Mouse (Mus musculus) forebrain, embryonic 12.5 days (tissue): Measurements from ENCODE around the gene Cybrd1. TPM values are rescaled to one million over a fixed set of nuclear protein-coding genes. Genes with fewer than 3 reads are reported as not detected.
A peak's percentile ranks its signal among the peaks of the same experiment; 100 is the strongest.

Experiments used
- ATAC-seq: fragments of 200-750 bp; cut with Nextera tagmentation; 2 replicates; pipeline ENCODE4 v1.8.0; 2017; ENCODE audit warnings: moderate TSS enrichment; ENCODE audit not compliant: low FRiP score
- H3K27ac ChIP-seq: fragments of 300-500 bp; sonication (generic); 2 replicates; pipeline ENCODE4 v1.5.1; 2016; ENCODE audit warnings: mild to moderate bottlenecking
- H3K27me3 ChIP-seq: fragments of 300-500 bp; sonication (generic); 2 replicates; pipeline ENCODE4 v1.6.1; 2016; ENCODE audit warnings: mild to moderate bottlenecking
- H3K36me3 ChIP-seq: fragments of 300-500 bp; sonication (generic); replicated peaks from 2 replicates; pipeline ENCODE4 v1.6.1; 2016; ENCODE audit warnings: mild to moderate bottlenecking
- H3K4me1 ChIP-seq: fragments of 300-500 bp; sonication (generic); 2 replicates; pipeline ENCODE4 v1.6.1; 2016
- H3K4me2 ChIP-seq: fragments of 300-500 bp; sonication (generic); 2 replicates; pipeline ENCODE4 v1.6.1; 2016; ENCODE audit warnings: mild to moderate bottlenecking, moderate library complexity
- H3K4me3 ChIP-seq: fragments of 300-500 bp; sonication (generic); replicated peaks from 2 replicates; pipeline ENCODE4 v1.5.1; 2016; ENCODE audit warnings: mild to moderate bottlenecking
- H3K9ac ChIP-seq: fragments of 300-500 bp; sonication (generic); 2 replicates; pipeline ENCODE4 v1.6.1; 2016; ENCODE audit warnings: mild to moderate bottlenecking
- H3K9me3 ChIP-seq: fragments of 300-500 bp; sonication (generic); 2 replicates; pipeline ENCODE4 v1.6.1; 2016
- WGBS: fragments of 180-500 bp; shearing (Covaris S2); methylation state at CpG from one replicate; pipeline ENCODE4 v1.1.7; 2016; 5-methylcytosine and 5-hydroxymethylcytosine counted together
- polyA plus RNA-seq: library from polyadenylated mRNA; unstranded; fragments of >200 nt; fragmentation: Nextera tagmentation; extraction: Ambion mirVana; gene quantifications from 2 replicates; pipeline ENCODE4 v1.2.1, GENCODE M21; 2016

Gene Cybrd1
- polyA plus RNA-seq, 1 experiment from 2014 or later, result 0.41 TPM

GRCm38 (mm10) chr2:71131866-71132496, 14.3 kb downstream of the Cybrd1 start:
- 77% methylated on average over 3 of the region's 3 CpGs for WGBS

DNA sequence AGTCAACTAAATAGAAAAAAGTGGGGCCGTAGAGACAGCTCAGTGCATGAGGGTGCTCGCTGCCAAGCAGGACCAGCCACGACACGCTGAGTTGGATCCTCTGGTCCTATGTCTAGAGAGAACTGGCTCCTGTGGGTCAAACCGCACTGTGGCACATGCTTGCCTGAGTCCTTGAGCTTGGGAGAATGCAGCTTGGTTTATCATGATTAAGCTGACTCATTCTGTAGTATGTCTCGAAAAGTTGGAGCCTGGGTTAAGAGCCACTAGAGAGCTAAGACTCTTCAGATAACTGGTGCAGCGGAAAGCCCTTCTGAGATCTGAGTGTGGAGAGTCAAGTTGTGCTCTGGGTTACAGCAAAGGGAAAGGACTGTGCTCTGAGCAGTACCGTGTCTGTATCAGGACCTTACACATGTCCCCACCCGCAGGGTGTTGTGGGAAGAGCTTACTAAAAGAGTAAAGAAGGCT, 16.4 kb downstream of the Cybrd1 start:
- Histone ChIP-seq H3K9me3 (no peaks in the 10 kb centered on the region), H3K4me1 (no peaks in the 10 kb centered on the region), H3K4me3 (no peak overlapping the region), H3K9ac (no peak overlapping the region), H3K27me3 (no peaks in the 10 kb centered on the region), H3K36me3 (no peaks in the 10 kb centered on the region), H3K27ac (no peak overlapping the region), H3K4me2 (no peak overlapping the region)
- 87% methylated on average over 9 of the region's 9 CpGs for WGBS
- ATAC-seq, result no peak

More at GRCm38 (mm10) chr2:71131866-71132496, 14.3 kb downstream of the Cybrd1 start:
- Histone ChIP-seq H3K9me3 (no peaks in the 10 kb centered on the region), H3K27ac (no peak overlapping the region), H3K36me3 (no peaks in the 10 kb centered on the region), H3K27me3 (no peaks in the 10 kb centered on the region), H3K4me1 (no peaks in the 10 kb centered on the region), H3K9ac (no peak overlapping the region), H3K4me3 (no peak overlapping the region), H3K4me2 (no peak overlapping the region)
- ATAC-seq, result no peak

DNA sequence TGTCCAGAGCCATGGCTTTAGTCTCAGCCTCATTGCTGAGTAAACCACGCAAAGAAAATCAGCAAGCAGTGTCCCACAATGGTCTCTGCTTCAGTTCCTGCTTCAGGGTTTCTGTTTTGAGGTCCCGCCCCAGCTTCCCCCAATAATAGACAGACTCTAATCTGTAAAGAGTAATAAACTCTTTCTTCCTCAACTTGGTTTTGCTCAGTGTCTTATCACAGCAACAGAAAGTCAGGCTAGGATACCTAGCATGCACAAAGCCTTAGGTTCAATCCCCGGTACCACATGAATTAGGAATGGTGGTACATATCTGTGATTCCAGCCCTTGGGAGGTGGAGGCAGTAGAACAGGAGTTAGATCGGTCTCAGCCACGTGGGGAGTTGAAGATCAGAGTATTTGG, 17.1 kb downstream of the Cybrd1 start:
- Histone ChIP-seq H3K4me2 (no peak overlapping the region), H3K9ac (no peak overlapping the region), H3K27me3 (no peaks in the 10 kb centered on the region), H3K27ac (no peak overlapping the region), H3K4me1 (no peaks in the 10 kb centered on the region), H3K9me3 (no peaks in the 10 kb centered on the region), H3K4me3 (no peak overlapping the region), H3K36me3 (no peaks in the 10 kb centered on the region)
- WGBS, result 82% methylated on average over 5 of the region's 5 CpGs
- no peak for ATAC-seq

GRCm38 (mm10) chr2:71140622-71141021, 22.9 kb downstream of the Cybrd1 start:
- no peak overlapping the region for H3K4me2 ChIP-seq
- no peaks in the 10 kb centered on the region for H3K27me3 ChIP-seq

DNA sequence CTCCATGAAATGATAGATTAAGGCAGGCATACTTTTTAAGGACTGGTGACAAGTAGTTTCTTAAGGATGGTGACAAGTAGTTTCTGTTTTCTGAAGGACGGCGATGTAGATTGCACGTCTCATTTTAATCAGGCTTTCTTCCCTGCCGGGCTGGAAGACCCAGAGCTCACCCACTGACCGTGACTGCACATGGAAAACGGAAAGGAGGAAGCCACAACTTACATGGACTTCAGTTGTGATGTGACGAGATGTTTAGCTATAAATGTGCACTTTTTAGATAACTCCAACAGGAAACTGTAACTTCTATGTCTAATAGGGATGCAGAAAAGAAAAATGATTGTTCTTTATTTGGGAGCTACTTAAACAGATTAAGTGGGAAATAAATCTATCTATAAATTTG, 24.7 kb downstream of the Cybrd1 start:
- ATAC-seq, result no peak
- Histone ChIP-seq H3K9ac (no peak overlapping the region), H3K27ac (no peak overlapping the region), H3K4me2 (no peak overlapping the region), H3K36me3 (no peaks in the 10 kb centered on the region), H3K4me3 (no peak overlapping the region), H3K4me1 (no peaks in the 10 kb centered on the region; the same call in 1 of the 2 replicates), H3K27me3 (no peaks in the 10 kb centered on the region), H3K9me3 (no peaks in the 10 kb centered on the region)
- WGBS, result 81% methylated on average over 7 of the region's 7 CpGs

More at GRCm38 (mm10) chr2:71140622-71141021, 22.9 kb downstream of the Cybrd1 start:
- H3K27ac ChIP-seq, result no peak overlapping the region
- 73% methylated on average over 4 of the region's 4 CpGs for WGBS
- no peak overlapping the region for H3K4me3 ChIP-seq
- ATAC-seq, result no peak
- H3K9me3 ChIP-seq, result no peaks in the 10 kb centered on the region
- no peak overlapping the region for H3K9ac ChIP-seq
- no peaks in the 10 kb centered on the region for H3K36me3 ChIP-seq
- H3K4me1 ChIP-seq, result no peaks in the 10 kb centered on the region

- H3K27ac ChIP-seq, result no peak overlapping the region
- WGBS, result 91% methylated on average over 4 of the region's 4 CpGs
- H3K9me3 ChIP-seq, result no peaks in the 10 kb centered on the region
- peaks cover 5% of the 10 kb centered on the region for H3K4me1 ChIP-seq
- H3K4me3 ChIP-seq, result no peak overlapping the region
- ATAC-seq, result no peak
- no peak overlapping the region for H3K9ac ChIP-seq
- H3K36me3 ChIP-seq, result no peaks in the 10 kb centered on the region
- H3K27me3 ChIP-seq, result no peaks in the 10 kb centered on the region
- H3K4me2 ChIP-seq, result no peak overlapping the region
Measured at GRCm38 (mm10) chr2:71145853-71146252, 28.1 kb downstream of the Cybrd1 start.

GRCm38 (mm10) chr2:71146266-71146665, 28.5 kb downstream of the Cybrd1 start:
- H3K9me3 ChIP-seq, result no peaks in the 10 kb centered on the region
- H3K27ac ChIP-seq, result no peak overlapping the region
- no peak overlapping the region for H3K9ac ChIP-seq
- WGBS, result 83% methylated on average over 3 of the region's 3 CpGs
- H3K27me3 ChIP-seq, result no peaks in the 10 kb centered on the region
- no peak overlapping the region for H3K4me2 ChIP-seq
- no peak for ATAC-seq
- no peak overlapping the region for H3K4me3 ChIP-seq
- H3K4me1 ChIP-seq, result peaks cover 5% of the 10 kb centered on the region
- H3K36me3 ChIP-seq, result no peaks in the 10 kb centered on the region

DNA sequence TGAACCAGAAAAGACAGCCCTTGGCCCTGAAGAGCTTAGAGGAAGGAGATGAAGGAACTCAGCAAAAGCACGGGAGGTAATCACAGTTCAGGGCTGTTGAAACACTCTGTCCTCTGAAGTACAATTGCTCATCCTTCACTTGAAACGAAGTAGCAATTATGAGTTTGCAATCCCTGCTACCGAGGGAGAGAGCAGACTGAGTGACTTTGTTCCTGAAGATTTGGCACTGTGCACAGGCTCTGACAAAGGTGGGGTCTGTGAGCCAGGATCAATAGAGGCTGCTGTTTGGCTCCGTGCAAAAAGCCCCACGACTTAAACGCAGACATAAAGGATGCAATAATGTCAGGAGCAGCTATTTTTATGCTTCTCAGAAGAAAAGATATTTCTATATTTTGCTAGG, 30.1 kb downstream of the Cybrd1 start:
- ATAC-seq, result no peak
- no peak overlapping the region for H3K9ac ChIP-seq

GRCm38 (mm10) chr2:71152170-71152569, 34.4 kb downstream of the Cybrd1 start:
- no peak overlapping the region for H3K9ac ChIP-seq
- H3K4me3 ChIP-seq, result no peak overlapping the region
- H3K4me2 ChIP-seq, result no peak overlapping the region
- ATAC-seq, result no peak
- H3K36me3 ChIP-seq, result no peaks in the 10 kb centered on the region
- H3K4me1 ChIP-seq, result peaks cover 5% of the 10 kb centered on the region
- no peak overlapping the region for H3K27ac ChIP-seq
- peaks cover 3% of the 10 kb centered on the region; the same call in 1 of the 2 replicates for H3K27me3 ChIP-seq
- H3K9me3 ChIP-seq, result no peaks in the 10 kb centered on the region
- WGBS, result 94% methylated on average over 4 of the region's 4 CpGs

More for the DNA sequence above, 30.1 kb downstream of the Cybrd1 start:
- 37% methylated on average over 6 of the region's 6 CpGs for WGBS
- Histone ChIP-seq H3K9me3 (no peaks in the 10 kb centered on the region), H3K27ac (no peak overlapping the region), H3K4me2 (no peak overlapping the region), H3K36me3 (no peaks in the 10 kb centered on the region), H3K27me3 (no peaks in the 10 kb centered on the region), H3K4me3 (no peak overlapping the region), H3K4me1 (peaks cover 5% of the 10 kb centered on the region)

- H3K27me3 ChIP-seq, result peaks cover 3% of the 10 kb centered on the region; the same call in 1 of the 2 replicates
- no peaks in the 10 kb centered on the region for H3K9me3 ChIP-seq
- H3K4me3 ChIP-seq, result no peak overlapping the region
- no peak overlapping the region for H3K4me2 ChIP-seq
- no peak overlapping the region for H3K9ac ChIP-seq
- peak; percentile 67; the same call in 1 of the 2 replicates for ATAC-seq
- H3K36me3 ChIP-seq, result no peaks in the 10 kb centered on the region
- peaks cover 6% of the 10 kb centered on the region for H3K4me1 ChIP-seq
- no peak overlapping the region for H3K27ac ChIP-seq
- WGBS, result 10% methylated on average over 8 of the region's 8 CpGs
Measured at GRCm38 (mm10) chr2:71155486-71155885, 37.8 kb downstream of the Cybrd1 start.

DNA sequence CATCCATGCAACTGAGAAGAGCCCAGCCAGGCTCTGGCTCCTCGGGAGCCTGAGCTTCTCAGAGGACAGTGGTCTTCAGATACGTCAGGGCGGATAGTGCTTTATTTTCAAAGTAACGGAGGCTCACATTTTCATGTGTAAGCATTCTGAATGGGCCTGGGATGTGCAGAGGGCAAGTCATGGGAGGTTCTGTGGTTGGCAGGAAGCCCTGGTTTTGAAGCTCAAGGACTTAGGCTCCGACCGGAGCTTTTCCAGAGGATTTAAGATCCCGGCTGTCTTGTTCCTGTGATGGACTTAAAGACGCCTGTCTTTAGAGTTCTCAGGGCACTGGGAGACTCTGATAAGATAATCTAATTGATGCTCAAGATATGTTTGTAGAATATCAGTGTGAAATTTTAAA, 38.7 kb downstream of the Cybrd1 start:
- no peak overlapping the region for H3K9ac ChIP-seq
- ATAC-seq, result no peak
- peaks cover 11% of the 10 kb centered on the region for H3K4me1 ChIP-seq
- H3K4me3 ChIP-seq, result no peak overlapping the region
- H3K9me3 ChIP-seq, result no peaks in the 10 kb centered on the region
- H3K36me3 ChIP-seq, result no peaks in the 10 kb centered on the region
- peaks cover 3% of the 10 kb centered on the region; the same call in 1 of the 2 replicates for H3K27me3 ChIP-seq
- WGBS, result 91% methylated on average over 8 of the region's 8 CpGs
- H3K27ac ChIP-seq, result no peak overlapping the region
- no peak overlapping the region for H3K4me2 ChIP-seq

GRCm38 (mm10) chr2:71157881-71158280, 40.2 kb downstream of the Cybrd1 start:
- no peaks in the 10 kb centered on the region for H3K9me3 ChIP-seq
- 95% methylated on average over 8 of the region's 8 CpGs for WGBS
- no peak overlapping the region for H3K27ac ChIP-seq
- H3K9ac ChIP-seq, result no peak overlapping the region
- no peak overlapping the region for H3K4me2 ChIP-seq
- no peaks in the 10 kb centered on the region for H3K36me3 ChIP-seq
- ATAC-seq, result no peak
- H3K4me3 ChIP-seq, result no peak overlapping the region
- H3K4me1 ChIP-seq, result peaks cover 12% of the 10 kb centered on the region
- peaks cover 3% of the 10 kb centered on the region; the same call in 1 of the 2 replicates for H3K27me3 ChIP-seq
